Mouse (Mus musculus) G1E-ER4 (cell line): ENCODE results near the gene Arf3. TPM values are rescaled to one million over a fixed set of nuclear protein-coding genes. Genes with fewer than 3 reads are reported as not detected.

Experiments used
- GATA1 ChIP-seq: IDR thresholded peaks from one replicate; pipeline ENCODE4 v1.8.0; 2012; ENCODE audit warnings: low read length, inconsistent platforms
- polyA plus RNA-seq: library from polyadenylated mRNA; stranded (reverse); fragments of >175 nt; gene quantifications from 2 replicates; pipeline ENCODE4 v1.2.3, GENCODE M21; 2012

Arf3 gene
- polyA plus RNA-seq, result 37.5 and 43.4 TPM in 2 replicates

- no peak for TF ChIP-seq GATA1
These were observed at the start of gene Arf3 for GRCm38 (mm10) chr15:98762670-98763529. TSS of gene Arf3 (minus strand) at chr15:98763214.

DNA sequence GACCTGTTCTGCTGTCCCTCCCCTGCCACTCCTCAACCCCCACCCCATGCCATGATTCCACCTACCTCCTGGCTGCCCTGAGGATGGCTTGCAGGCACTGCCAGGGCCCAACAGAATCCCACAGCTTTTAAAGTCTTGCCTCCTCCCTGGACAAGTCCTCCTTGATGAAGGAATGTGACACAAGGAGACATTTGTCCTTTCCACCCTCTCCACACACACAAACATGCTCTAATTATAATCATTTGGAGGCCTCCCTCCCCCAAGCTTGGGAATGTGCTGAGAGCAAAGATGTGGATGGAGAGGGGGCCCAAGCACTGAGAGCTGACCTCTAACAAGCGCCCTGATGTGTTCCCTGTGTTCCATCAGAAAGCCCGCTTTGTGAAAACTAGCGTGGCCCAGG, 46.4 kb upstream of the Arf3 start, which contains the start of gene Ddn:
Ddn (minus strand) TSS at position 101 of the 400 bp plus-strand sequence.
- no peak for TF ChIP-seq GATA1

DNA sequence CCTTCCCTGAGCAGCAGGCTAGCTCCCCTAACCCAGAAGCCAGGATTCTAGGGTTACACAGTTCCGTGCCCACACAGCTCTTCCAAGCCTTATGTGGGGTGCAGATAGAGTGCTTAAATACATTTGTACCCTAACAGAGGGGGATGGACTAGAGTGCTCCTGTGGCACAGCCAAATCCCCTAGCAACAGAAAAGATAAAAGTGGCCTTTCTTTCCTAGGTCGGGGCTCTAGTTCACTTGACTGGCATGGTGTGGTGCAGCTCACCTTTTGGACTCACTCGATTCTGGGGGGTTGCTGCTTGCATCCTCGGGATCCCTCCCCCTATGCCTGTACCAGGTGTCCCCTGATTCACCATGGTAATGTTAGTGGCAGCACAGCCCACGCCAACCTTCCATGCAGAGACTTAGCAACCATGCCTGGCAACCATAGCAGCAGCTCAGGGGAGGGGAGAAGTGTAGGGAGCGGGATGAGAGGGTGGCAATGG, 45.7 kb upstream of the Arf3 start:
- TF ChIP-seq GATA1, result no peak

- no peak for TF ChIP-seq GATA1
These were observed 45.1 kb upstream of the Arf3 start for GRCm38 (mm10) chr15:98807895-98808650.

DNA sequence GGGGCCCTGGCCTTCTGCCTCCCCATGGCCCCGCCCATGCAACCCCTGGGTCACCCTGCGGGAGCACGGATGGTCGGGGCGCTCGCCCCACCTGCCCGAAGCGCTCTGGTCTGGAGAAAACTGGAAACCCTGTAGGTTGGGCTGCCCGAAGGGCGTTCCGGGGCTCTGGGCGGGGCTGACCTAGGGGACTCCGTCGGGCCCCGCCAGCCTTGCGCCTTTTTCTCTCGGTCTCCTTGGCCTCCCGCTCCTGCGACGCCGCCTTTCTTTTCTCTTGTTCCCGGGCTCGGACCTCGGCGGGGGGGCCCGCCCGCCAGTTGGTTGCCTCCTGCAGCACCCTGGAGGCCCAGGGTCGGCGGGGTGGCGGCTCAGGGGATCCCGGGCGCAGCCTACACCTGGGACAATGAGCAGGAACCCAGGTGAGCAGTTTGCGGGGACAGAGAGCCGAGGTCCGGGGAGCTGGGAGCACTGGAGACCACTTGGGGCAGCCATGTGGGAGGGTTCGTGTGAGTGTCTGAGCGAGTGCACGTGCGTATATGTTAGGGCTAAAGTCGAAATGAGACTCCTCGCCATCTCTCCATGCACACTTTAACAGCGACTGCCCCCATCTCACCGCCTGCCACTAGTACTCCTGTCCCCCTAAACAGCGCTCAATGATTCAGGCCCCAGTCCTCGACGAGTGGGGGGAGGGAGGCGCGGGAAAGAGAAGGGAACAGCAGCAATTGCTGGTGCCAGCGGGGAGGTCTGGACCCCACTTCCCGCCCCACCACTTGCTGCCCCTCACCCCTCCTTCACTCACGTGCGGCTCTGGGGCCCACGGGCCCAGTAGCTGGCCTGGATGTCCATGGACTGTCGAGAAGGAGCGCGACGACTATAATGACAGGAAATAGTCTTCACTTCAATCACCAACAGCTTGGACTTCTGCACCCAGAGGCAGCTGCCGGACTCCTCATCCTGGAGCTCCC, 44.1 kb upstream of the Arf3 start:
- no peak for TF ChIP-seq GATA1

DNA sequence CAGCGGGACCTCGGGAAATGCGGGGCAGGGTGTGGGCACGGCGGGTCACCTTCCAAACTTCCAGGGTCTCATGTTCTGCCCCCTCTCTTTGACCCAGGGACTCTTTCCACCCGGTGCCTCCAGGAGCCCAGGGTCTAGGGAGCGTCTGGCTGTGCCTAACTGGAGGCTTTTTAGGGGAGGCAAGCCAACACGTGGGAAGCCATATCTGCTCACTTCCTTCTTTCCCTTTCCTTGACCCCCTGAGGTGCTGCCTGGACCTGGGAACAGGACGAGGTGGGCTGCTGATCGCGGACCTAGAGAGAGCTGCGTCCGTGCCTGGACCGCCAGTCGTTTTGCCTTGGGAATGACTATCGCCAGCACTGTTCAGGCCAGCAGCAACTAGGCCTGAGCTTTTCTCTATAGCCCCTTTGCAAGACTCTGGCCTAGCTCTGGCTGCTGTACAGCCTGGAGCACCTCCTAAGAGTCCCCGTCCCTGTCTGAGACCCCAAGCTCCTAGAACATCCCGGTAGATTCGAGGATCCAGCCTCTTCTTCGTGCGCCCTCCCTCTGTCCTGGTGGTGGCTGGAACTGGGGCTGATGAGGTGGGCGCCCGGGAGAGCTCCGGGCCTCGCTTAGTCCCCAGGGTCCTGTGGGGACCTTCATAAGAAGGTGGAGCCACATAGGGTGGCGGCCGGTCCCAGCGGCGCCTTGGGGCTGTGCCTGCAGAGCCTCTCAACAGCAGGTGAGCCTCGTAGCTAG, 43.2 kb upstream of the Arf3 start:
- no peak for TF ChIP-seq GATA1

DNA sequence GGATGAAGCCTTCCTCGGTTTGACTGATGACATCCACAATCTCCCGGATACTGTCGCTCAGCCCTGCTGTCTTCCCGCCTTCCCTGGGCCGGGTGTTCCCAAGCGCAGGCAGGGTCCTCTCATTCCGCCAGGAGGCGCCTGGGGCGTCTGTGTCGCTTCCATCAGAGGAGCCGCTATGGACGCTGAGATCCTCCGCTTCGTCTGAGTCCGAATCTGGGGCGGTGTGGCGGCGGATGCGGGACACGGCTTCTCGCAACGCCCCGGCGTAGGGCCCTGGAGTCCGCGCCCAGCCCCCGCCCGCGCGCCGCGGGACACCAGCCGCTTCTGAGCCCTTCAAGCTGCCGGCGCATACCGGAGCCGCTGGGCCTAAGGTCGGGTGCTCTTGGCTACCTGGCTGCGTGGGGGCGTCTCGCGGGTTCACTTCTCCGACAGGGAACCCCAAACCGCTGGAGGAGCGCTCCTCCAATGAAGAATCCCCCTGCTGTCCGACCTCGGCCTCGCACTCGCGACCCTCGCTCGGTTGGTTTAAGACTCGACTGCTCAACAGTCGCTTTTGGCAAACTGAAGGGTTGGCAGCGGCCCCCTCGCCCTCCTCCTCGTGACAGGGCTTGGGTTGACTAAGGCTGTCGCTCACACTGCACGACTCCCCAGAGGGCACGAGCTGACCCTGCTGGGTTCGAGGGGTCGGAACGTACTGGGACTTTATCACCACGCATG, 42.5 kb upstream of the Arf3 start:
- no peak for TF ChIP-seq GATA1

DNA sequence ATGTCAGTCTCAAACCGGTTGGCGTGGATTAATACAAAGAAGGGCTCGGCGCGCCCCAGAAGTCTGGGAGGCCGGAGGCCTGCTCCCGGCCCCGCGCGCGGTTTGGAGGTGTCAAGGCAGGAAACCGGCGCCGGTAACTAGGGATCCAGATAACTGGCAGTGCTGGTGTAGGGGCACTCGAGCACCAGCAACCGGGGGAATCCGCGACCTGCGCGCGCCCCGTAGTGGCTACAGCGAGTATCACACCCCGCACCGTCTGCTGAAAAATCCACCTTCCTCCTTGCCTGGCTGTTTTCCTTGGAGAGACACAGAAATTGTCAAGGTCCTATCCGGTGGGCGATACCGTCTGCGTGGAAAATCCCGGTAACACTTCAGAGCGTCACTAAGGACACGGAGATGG, 41.0 kb upstream of the Arf3 start:
- no peak for TF ChIP-seq GATA1

GRCm38 (mm10) chr15:98802926-98803325, 39.9 kb upstream of the Arf3 start:
- TF ChIP-seq GATA1, result no peak

DNA sequence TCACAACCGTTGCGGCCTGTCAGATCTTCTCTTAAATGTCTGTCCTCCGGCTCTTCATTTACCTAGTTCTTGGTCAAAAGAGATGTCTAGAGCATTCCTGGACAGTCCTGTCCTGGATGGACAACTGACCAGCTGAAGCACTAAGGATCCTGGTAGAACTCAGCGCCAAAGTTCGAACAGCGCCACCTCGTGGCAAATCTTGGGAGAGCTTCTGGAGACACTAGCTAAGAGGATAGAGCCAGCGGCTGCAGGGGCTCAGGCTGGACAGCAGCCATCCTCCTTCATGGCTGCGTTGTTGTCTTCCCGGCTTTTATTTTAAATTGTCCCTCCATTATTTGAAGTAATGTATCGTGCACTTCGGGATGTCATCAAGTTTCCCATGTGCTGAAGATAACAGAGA, 36.4 kb upstream of the Arf3 start:
- TF ChIP-seq GATA1, result no peak

DNA sequence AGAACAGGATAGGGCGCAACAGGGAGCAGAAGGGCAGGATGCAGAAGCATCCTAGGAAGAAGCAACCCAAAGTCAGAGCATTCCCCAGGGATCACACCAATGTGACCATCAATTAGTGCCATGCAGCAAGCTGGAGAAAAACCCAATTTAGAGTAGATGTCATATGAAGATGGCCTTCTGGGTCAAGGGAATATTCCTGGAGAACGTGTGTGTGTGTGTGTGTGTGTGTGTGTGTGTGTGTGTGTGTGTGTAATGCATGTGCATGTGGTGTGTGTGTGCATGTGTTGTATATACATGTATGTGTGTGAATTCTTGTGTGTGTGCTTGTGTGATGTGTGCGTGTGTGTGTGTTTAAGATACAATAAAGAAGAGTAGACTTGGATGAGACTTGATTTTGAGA, 35.9 kb upstream of the Arf3 start:
- no peak for TF ChIP-seq GATA1

DNA sequence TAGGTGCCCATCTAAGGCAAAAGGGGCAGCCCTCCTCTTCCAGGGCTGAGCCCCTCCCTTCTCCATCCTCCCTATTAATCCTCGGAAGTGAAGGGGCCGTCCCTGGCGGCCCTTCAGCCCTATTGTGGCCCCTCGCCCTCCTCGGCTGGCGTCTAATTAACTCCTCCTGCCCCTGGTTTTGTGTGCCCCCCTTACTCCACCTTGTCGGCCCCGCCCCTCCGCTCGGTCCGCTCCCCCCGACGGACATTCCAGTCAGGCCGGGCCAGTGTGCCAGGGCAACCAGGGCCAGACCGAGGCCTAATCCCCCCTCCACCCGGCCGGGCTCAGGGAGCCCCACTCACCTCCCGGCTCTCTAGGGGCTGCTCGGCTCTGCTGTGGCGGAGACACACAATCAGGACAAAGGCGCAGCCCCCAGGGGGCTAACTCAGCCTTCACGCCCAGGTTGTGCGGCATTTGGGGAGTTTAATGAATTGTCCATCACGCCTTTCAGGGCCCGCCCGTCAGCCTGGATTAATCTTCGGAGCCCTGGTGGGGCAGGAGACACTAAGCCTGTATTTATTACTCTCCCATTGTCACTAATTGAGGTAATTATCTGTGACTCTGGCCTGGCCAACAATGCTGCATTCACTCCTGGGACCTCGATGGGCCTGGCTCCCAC, 35.0 kb upstream of the Arf3 start:
- no peak for TF ChIP-seq GATA1

DNA sequence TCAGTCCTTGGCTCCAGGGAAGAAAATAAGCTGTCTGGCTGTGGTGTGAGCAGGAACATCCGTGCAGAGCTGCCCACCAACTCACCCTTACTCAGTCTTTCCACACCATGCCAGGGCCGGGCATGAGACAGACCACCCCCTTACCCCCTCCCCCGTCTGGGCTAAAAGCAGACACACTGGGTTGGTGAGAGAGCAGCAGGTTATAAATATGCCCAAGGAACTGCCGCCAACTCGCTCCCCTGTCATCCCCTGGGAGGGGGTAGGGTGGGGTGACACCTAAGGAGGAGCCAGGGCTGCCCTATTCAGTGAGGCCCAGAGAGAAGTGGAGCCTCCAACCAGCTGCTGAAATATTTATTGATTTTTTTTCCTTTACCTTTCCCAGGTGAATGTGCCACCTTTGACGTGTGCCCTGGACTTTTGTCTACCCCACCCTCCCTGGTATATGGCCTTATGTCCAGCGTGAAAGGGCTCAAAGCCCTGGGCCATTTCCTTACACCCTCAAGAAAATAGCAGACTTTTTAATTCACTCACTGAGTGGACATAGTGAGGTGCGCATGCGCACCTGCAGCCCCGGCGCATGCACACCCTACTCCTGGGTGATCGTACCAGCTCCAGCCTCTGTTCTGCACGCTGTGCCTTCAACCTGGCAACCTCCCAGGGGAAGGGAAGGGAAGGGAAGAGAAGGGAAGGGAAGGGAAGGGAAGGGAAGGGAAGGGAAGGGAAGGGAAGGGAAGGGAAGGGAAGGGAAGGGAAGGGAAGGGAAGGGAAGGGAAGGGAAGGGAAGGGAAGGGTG, 34.0 kb upstream of the Arf3 start:
- TF ChIP-seq GATA1, result no peak
